Mouse (Mus musculus) forebrain, embryonic 10.5 days (tissue): ENCODE data around the gene Kdelr1. TPM values are rescaled to one million over a fixed set of nuclear protein-coding genes. Genes with fewer than 3 reads are reported as not detected.
"Not testable (repeated sequence)": the region's sequence is repeated elsewhere in the genome, so short reads cannot be mapped to it uniquely, and the experiment has no call there.

Experiments used
- DNase-seq: peaks from one replicate; pipeline ENCODE4 v3.0.0-alpha.2; 2017; ENCODE audit warnings: low spot score; ENCODE audit errors: extremely low spot score
- H3K27ac ChIP-seq: fragments of 300-500 bp; sonication (generic); 2 replicates; pipeline ENCODE4 v1.5.1; 2016; ENCODE audit warnings: mild to moderate bottlenecking
- H3K27me3 ChIP-seq: fragments of 300-500 bp; sonication (generic); 2 replicates; pipeline ENCODE4 v1.6.1; 2016; ENCODE audit warnings: mild to moderate bottlenecking; ENCODE audit not compliant: poor library complexity, severe bottlenecking
- H3K36me3 ChIP-seq: fragments of 300-500 bp; sonication (generic); replicated peaks from 2 replicates; pipeline ENCODE4 v1.6.1; 2016; ENCODE audit warnings: mild to moderate bottlenecking, moderate library complexity
- H3K4me1 ChIP-seq: fragments of 300-500 bp; sonication (generic); 2 replicates; pipeline ENCODE4 v1.6.1; 2016
- H3K4me3 ChIP-seq: fragments of 300-500 bp; sonication (generic); 2 replicates; pipeline ENCODE4 v1.5.1; 2016; ENCODE audit warnings: mild to moderate bottlenecking, moderate library complexity
- H3K9me3 ChIP-seq: fragments of 300-500 bp; sonication (generic); 2 replicates; pipeline ENCODE4 v1.6.1; 2016; ENCODE audit warnings: mild to moderate bottlenecking, moderate library complexity
- WGBS: fragments of 180-500 bp; shearing (Covaris S2); methylation state at CpG from one replicate; pipeline ENCODE4 v1.1.7; 2016; 5-methylcytosine and 5-hydroxymethylcytosine counted together
- polyA plus RNA-seq: library from polyadenylated mRNA; unstranded; fragments of >200 nt; fragmentation: Nextera tagmentation; extraction: Ambion mirVana; gene quantifications from 2 replicates; pipeline ENCODE4 v1.2.1, GENCODE M21; 2016

Kdelr1 gene
- polyA plus RNA-seq, 1 experiment from 2014 or later = 37.0 TPM

- 93% methylated on average over 1 of the region's 1 CpGs for WGBS
- H3K9me3 ChIP-seq, H3K4me3 ChIP-seq, DNase-seq, H3K27ac ChIP-seq, H3K27me3 ChIP-seq: not testable (repeated sequence)
- peaks cover 18% of the 10 kb centered on the region for H3K4me1 ChIP-seq
- H3K36me3 ChIP-seq = peaks cover 95% of the 10 kb centered on the region
Observed at GRCm38 (mm10) chr7:45878278-45878677, 5.7 kb downstream of the Kdelr1 start, which contains the start of gene Grin2d. Gene Grin2d, minus strand, starts transcription at chr7:45878378.

- 96% methylated on average over 4 of the region's 4 CpGs for WGBS
- Histone ChIP-seq H3K4me1 (no peaks in the 10 kb centered on the region), H3K36me3 (peaks cover 100% of the 10 kb centered on the region), H3K27me3 (no peaks in the 10 kb centered on the region), H3K9me3 (0 out of 2 replicates have a peak, but pooled peaks cover 2% of the 10 kb centered on the region), H3K4me3 (no peak overlapping the region), H3K27ac (no peak overlapping the region)
- no peak for DNase-seq
Observed at GRCm38 (mm10) chr7:45880531-45880930, 8.0 kb downstream of the Kdelr1 start.

- Histone ChIP-seq H3K9me3 (0 out of 2 replicates have a peak, but pooled peaks cover 2% of the 10 kb centered on the region), H3K4me3 (no peak overlapping the region), H3K27ac (no peak overlapping the region), H3K4me1 (no peaks in the 10 kb centered on the region), H3K27me3 (no peaks in the 10 kb centered on the region), H3K36me3 (peaks cover 99% of the 10 kb centered on the region)
- WGBS = 90% methylated on average over 2 of the region's 2 CpGs
- DNase-seq = no peak
Observed at GRCm38 (mm10) chr7:45881011-45881410, 8.4 kb downstream of the Kdelr1 start.

GRCm38 (mm10) chr7:45887246-45887645 is 14.7 kb downstream of the Kdelr1 start:
- WGBS = 59% methylated on average over 3 of the region's 3 CpGs
- no peak overlapping the region for H3K27ac ChIP-seq
- no peak for DNase-seq
- H3K27me3 ChIP-seq = no peaks in the 10 kb centered on the region
- no peaks in the 10 kb centered on the region for H3K9me3 ChIP-seq
- no peak overlapping the region for H3K4me3 ChIP-seq
- peaks cover 41% of the 10 kb centered on the region for H3K36me3 ChIP-seq
- H3K4me1 ChIP-seq = peaks cover 6% of the 10 kb centered on the region

- Histone ChIP-seq H3K27ac (no peak overlapping the region), H3K4me3 (no peak overlapping the region), H3K9me3 (no peaks in the 10 kb centered on the region), H3K36me3 (no peaks in the 10 kb centered on the region), H3K4me1 (peaks cover 18% of the 10 kb centered on the region), H3K27me3 (peaks cover 9% of the 10 kb centered on the region)
- DNase-seq = no peak
- WGBS = 97% methylated on average over 2 of the region's 2 CpGs
Observed at GRCm38 (mm10) chr7:45892651-45893050, 20.1 kb downstream of the Kdelr1 start.

GRCm38 (mm10) chr7:45895931-45896516 is 23.5 kb downstream of the Kdelr1 start:
- WGBS = 76% methylated on average over 6 of the region's 6 CpGs
- DNase-seq = no peak
- peaks cover 9% of the 10 kb centered on the region for H3K27me3 ChIP-seq
- H3K36me3 ChIP-seq = no peaks in the 10 kb centered on the region
- peaks cover 22% of the 10 kb centered on the region for H3K4me1 ChIP-seq
- H3K27ac ChIP-seq = peak overlapping the region; percentile 91
- peak overlapping the region; percentile 62 for H3K4me3 ChIP-seq
- H3K9me3 ChIP-seq = no peaks in the 10 kb centered on the region

GRCm38 (mm10) chr7:45896517-45897257 is 24.1 kb downstream of the Kdelr1 start, which contains the start of the genes Syngr4 and Tmem143:
Gene Syngr4, minus strand, starts transcription at chr7:45896714.
Gene Tmem143, plus strand, starts transcription at chr7:45896941.
- DNase-seq = peak; percentile 95
- Histone ChIP-seq H3K4me1 (peaks cover 19% of the 10 kb centered on the region), H3K27me3 (peaks cover 9% of the 10 kb centered on the region), H3K27ac (peak within 1 kb of the TSS; percentile 91), H3K4me3 (peak within 1 kb of the TSS; percentile 62), H3K9me3 (no peaks in the 10 kb centered on the region), H3K36me3 (no peaks in the 10 kb centered on the region)
- under 1% methylated on average over 40 of the region's 40 CpGs for WGBS

- Histone ChIP-seq H3K36me3 (no peaks in the 10 kb centered on the region), H3K4me3 (peak overlapping the region; percentile 62), H3K4me1 (peaks cover 17% of the 10 kb centered on the region), H3K27me3 (peaks cover 9% of the 10 kb centered on the region), H3K27ac (peak overlapping the region; percentile 91), H3K9me3 (no peaks in the 10 kb centered on the region)
- WGBS = under 1% methylated on average over 19 of the region's 19 CpGs
- DNase-seq = peak; percentile 66
Observed at GRCm38 (mm10) chr7:45897258-45897757, 24.7 kb downstream of the Kdelr1 start.

- not testable (repeated sequence) for H3K36me3 ChIP-seq, H3K27me3 ChIP-seq, DNase-seq, H3K27ac ChIP-seq, H3K9me3 ChIP-seq
- Histone ChIP-seq H3K4me3 (peak overlapping the region; percentile 62), H3K4me1 (peaks cover 17% of the 10 kb centered on the region)
- 62% methylated on average over 4 of the region's 4 CpGs for WGBS
Observed at GRCm38 (mm10) chr7:45898125-45898524, 25.6 kb downstream of the Kdelr1 start.

GRCm38 (mm10) chr7:45901562-45901961 is 29.0 kb downstream of the Kdelr1 start:
- H3K9me3 ChIP-seq = 0 out of 2 replicates have a peak, but pooled peaks cover 4% of the 10 kb centered on the region
- no peak overlapping the region for H3K4me3 ChIP-seq
- no peaks in the 10 kb centered on the region for H3K27me3 ChIP-seq
- H3K27ac ChIP-seq = no peak overlapping the region
- no peaks in the 10 kb centered on the region; the same call in 1 of the 2 replicates for H3K36me3 ChIP-seq
- DNase-seq = no peak
- peaks cover 12% of the 10 kb centered on the region for H3K4me1 ChIP-seq
- WGBS = 65% methylated on average over 5 of the region's 5 CpGs

- H3K4me1 ChIP-seq = peaks cover 6% of the 10 kb centered on the region
- no peaks in the 10 kb centered on the region for H3K27me3 ChIP-seq
- 0 out of 2 replicates have a peak, but pooled peaks cover 4% of the 10 kb centered on the region for H3K9me3 ChIP-seq
- H3K27ac ChIP-seq = no peak overlapping the region
- peaks cover 5% of the 10 kb centered on the region for H3K36me3 ChIP-seq
- H3K4me3 ChIP-seq = no peak overlapping the region
- DNase-seq = no peak
- 77% methylated on average over 12 of the region's 12 CpGs for WGBS
Observed at GRCm38 (mm10) chr7:45902481-45903002, 30.0 kb downstream of the Kdelr1 start.

GRCm38 (mm10) chr7:45906622-45907021 is 34.0 kb downstream of the Kdelr1 start:
- H3K4me3 ChIP-seq = no peak overlapping the region
- H3K9me3 ChIP-seq = peaks cover 11% of the 10 kb centered on the region
- H3K27ac ChIP-seq = no peak overlapping the region
- 93% methylated on average over 9 of the region's 9 CpGs for WGBS
- H3K36me3 ChIP-seq = peaks cover 37% of the 10 kb centered on the region
- no peak for DNase-seq
- no peaks in the 10 kb centered on the region for H3K27me3 ChIP-seq
- H3K4me1 ChIP-seq = no peaks in the 10 kb centered on the region

- peaks cover 11% of the 10 kb centered on the region for H3K9me3 ChIP-seq
- peaks cover 43% of the 10 kb centered on the region for H3K36me3 ChIP-seq
- H3K4me1 ChIP-seq = no peaks in the 10 kb centered on the region
- H3K4me3 ChIP-seq = no peak overlapping the region
- H3K27ac ChIP-seq = no peak overlapping the region
- no peaks in the 10 kb centered on the region for H3K27me3 ChIP-seq
- DNase-seq = no peak
Observed at GRCm38 (mm10) chr7:45908384-45908783, 35.8 kb downstream of the Kdelr1 start.
